Mouse (Mus musculus) heart, postnatal 0 days (tissue): Measurements from ENCODE around the gene Cdkn1c.

Experiments
- CTCF ChIP-seq: IDR thresholded peaks from 2 replicates; pipeline ENCODE4 v1.5.1; 2016; ENCODE audit warnings: antibody characterized with exemption, control low read depth, low read depth
- EP300 ChIP-seq: IDR thresholded peaks from 2 replicates; pipeline ENCODE4 v1.6.1; 2016; ENCODE audit warnings: antibody characterized with exemption, low read depth

DNA sequence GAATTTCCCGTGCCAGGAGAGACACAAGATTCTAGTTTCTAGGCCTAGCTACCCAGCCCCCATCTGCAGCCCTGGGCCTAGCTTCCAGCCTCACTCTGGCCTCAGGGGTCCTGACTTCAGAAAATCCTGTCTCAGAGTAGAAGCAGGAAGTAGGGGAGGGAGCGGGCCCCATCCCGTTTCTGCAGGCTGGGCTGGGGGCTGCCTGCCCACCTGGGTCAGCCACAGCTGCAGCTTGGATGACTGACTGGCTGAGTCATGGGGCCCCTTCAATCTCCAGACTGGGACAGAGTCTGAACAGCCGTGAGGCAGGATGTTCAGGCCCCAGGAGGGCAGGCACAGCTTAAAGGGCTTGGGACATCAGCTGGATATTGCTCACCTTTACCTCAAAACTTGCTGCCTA, 45.8 kb downstream of the Cdkn1c start:
- TF ChIP-seq CTCF (no peak), EP300 (no peak)
